Mouse (Mus musculus): Measurements from ENCODE around the gene Epm2aip1. TPM values are rescaled to one million over a fixed set of nuclear protein-coding genes. Genes with fewer than 3 reads are reported as not detected.

The Epm2aip1 gene
- total RNA-seq, 2 experiments from 2014 or later, result 52.5 to 53.2 TPM

DNA sequence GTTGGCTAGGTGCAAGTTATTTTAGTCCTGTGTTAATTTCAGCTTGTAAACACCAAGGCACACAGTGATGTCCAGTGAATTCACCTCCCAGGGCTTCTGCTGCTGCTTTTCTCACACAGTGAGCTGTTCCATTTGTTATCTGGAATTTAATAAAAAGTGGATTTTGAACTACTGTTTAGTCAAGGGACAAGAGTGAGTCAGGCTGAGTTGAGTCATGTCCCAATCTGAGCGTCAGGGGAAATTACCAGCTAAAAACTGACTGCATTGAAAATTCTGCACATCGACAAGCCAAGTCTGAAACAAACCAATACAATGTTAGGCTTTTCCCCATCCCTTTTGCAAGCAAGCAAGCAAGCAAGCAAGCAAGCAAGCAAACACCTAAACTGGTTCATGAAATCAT, 53.2 kb downstream of the Epm2aip1 start:
- DNase-seq (ENCODE audit: low spot score in 2 of 2), result no peak

Other genes starting within 250 kb of the Epm2aip1 start
- gene Ccrl2, start 214.4 kb upstream of the Epm2aip1 start, total RNA-seq (2021), result 1 to 10 TPM; 4.3 to 4.8 TPM
- 10 to 100 TPM; 55.1 to 55.9 TPM for gene Lrrfip2, start 154.3 kb upstream of the Epm2aip1 start, total RNA-seq (2021)
- gene Mlh1, start 138 bp upstream of the Epm2aip1 start, total RNA-seq (2021), result 10 to 100 TPM; 49.0 to 49.7 TPM
- gene Trank1, start 39.8 kb downstream of the Epm2aip1 start, total RNA-seq (2021), result 10 to 100 TPM; 68.3 to 68.7 TPM
- 1 to 10 TPM; 1.5 to 3.4 TPM for gene Dclk3, start 167.2 kb downstream of the Epm2aip1 start, total RNA-seq (2021)

Measured in adrenal gland, postnatal 4 days (tissue).